Mouse (Mus musculus): ENCODE results near the gene Gm28042. TPM values are rescaled to one million over a fixed set of nuclear protein-coding genes. Genes with fewer than 3 reads are reported as not detected.

Gene Gm28042
- polyA plus RNA-seq, 2 experiments from 2014 or later: 0.93 to 2.2 TPM

DNA sequence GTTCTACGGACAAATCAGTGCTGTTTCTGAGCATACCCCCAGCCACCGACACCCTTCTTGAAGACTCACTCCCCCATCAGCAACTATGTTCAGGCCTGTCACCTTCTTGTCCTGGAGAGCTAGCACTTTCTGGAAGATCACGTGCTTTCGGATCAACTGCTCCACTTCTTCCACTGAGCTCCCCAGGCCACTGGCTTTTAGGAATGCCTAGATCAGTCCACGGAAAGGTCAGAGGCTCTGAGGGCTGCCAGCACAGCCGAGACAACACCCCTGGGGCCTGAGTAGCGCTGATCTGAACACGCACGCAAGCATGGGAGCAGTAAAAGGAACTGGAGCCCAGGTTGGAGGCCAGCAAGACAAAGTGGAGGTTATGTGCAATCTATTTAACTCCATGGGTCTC, 33.4 kb downstream of the Gm28042 start:
- ATAC-seq: no peak

GRCm38 (mm10) chr2:120062248-120062647, 35.0 kb downstream of the Gm28042 start:
- ATAC-seq: no peak

- ATAC-seq: no peak
Measured at GRCm38 (mm10) chr2:120064639-120065038, 37.3 kb downstream of the Gm28042 start.

GRCm38 (mm10) chr2:120065243-120065642, 38.0 kb downstream of the Gm28042 start:
- no peak for ATAC-seq

DNA sequence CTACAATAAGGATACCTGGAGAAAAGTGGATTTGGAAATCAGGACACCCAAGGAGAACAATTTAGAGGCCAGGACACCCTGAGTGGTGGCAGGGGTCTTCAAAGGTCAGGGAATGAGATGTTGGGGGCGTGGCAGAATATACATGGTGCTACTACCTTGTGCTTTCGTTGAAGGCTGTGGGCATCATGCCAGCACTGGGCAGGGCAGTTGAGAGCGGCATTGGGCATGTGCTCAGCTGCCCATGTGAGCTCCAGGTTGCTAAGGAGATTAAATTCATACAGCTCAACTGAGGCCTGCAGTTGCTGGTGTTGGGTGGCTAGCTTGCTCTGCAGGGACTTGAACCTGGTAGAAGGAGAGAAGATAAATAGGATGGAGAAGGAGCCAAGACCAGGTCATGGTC, 38.9 kb downstream of the Gm28042 start:
- ATAC-seq: no peak

DNA sequence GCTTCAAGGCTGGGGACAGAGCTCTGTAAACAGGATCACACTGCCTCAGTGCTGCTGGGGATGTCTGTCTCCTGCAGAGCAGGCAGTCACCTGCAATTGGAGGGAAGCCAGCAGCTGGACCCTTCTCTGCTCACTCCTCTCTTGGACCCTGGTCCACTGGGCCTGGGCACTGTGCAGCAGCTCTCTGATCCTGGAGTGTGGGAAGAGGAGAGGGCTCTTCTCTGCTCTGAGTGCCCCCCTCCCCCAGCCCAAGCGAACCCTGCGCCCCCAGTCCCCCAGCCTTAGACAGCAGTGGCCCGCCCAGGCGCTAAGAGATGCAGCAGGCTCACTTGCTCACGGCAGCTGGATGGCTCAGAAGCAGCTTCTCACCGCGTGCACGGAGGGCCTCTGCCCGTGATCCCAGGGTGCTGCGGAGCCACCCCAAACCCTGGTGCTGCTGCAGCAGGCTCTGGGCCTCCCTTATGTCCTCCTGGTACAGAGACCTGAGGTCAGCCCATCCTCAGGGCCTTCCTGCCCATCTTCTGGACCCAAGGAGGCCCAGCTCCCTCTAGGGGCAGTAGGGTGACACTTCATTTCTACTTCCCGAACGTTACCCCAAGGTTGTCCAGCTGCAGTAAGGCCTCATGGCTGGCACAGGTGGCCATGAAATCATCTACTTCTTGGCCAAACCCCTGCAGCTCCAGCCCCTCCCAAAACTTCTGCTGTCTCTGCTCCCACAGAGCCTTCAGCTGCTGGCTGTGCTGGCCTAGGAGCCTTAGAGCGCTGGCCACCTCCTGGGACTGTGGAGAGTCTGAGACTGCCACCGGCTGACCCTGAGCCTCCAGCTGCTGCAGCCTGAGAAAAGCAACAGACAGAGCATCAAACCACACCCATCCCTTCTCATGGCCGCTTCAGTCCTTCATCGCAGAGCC, 41.5 kb downstream of the Gm28042 start:
- ATAC-seq: no peak

DNA sequence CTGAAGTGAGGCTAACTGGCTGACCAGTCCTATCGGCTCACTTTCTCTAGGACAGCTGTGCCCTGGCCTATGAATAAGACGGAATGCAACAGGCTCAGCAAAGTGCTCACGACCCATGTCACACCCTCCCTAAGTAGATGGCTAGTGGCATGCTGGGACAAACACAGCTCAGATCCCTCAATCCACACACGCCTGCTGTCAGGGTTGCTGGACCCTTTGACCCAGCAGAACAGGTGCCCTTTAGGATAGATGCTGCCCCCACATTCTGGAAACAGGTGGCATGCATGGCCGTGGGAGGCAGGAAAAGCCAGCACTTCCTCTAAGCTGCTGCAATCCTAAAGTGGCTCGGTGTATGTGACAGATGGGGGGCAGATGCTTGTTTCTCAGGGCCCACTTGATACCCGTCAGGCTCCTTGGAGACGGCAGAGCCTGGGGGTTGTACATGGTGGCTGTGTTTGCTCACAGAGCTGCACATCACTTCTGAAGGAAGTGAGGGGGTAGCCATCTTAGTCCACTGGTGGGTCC, 42.2 kb downstream of the Gm28042 start:
- ATAC-seq: no peak

GRCm38 (mm10) chr2:120074096-120074495, 46.8 kb downstream of the Gm28042 start:
- ATAC-seq: no peak

DNA sequence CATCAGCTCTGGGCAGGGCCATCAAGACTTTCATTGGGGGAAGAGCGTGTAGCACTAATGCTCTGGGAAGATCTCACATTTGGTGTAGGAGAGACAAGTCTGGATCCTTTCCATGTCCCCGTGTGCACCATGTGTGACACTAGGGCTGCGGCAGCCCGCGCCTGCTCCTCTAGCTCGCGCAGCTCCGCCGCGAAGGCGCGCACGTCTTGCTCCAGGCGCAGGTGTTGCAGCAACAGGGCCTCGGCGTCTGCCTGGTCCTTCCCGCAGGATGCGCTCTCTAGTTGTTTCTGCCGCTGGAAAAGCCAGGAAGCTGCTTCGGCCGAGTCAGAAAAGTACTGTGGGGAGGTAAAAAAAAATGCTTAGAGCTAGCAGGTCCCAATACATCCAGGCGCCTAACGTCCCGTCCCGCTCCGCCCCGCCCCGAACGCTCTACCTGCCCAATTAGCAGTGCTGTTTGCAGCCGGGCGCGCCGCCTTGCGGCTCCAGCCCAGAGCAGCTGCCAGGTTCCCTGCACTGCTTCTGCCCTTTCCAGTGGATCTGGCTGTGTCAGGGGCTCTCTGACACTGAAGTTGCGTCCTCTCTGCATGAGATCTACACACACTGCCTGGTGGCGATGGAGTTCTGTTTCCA, 48.9 kb downstream of the Gm28042 start:
- no peak for ATAC-seq

- ATAC-seq: no peak
Measured at GRCm38 (mm10) chr2:120082416-120082815, 55.1 kb downstream of the Gm28042 start.

- no peak for ATAC-seq
Measured at GRCm38 (mm10) chr2:120084593-120085361, 57.5 kb downstream of the Gm28042 start.

GRCm38 (mm10) chr2:120086038-120086437, 58.7 kb downstream of the Gm28042 start:
- ATAC-seq: no peak

- ATAC-seq: no peak
Measured at GRCm38 (mm10) chr2:120087391-120087790, 60.1 kb downstream of the Gm28042 start.

- ATAC-seq: no peak
Measured at GRCm38 (mm10) chr2:120087897-120088296, 60.6 kb downstream of the Gm28042 start.

- ATAC-seq: no peak
Measured at GRCm38 (mm10) chr2:120090979-120091378, 63.7 kb downstream of the Gm28042 start.

Other genes starting within 250 kb of the Gm28042 start
- 10 to 100 TPM in 1 of 2 experiments, 1 to 10 TPM in 1; 10.0 to 18.1 TPM for gene Rpap1, start 240.0 kb upstream of the Gm28042 start, polyA plus RNA-seq (2017; shearing (Covaris generic))
- gene Tyro3, start 229.8 kb upstream of the Gm28042 start, polyA plus RNA-seq (2017; shearing (Covaris generic)): 1 to 10 TPM; 1.6 to 3.2 TPM
- gene Mga, start 130.3 kb upstream of the Gm28042 start, polyA plus RNA-seq (2017; shearing (Covaris generic)): 10 to 100 TPM; 30.4 to 32.7 TPM
- gene Mapkbp1, start 54.8 kb upstream of the Gm28042 start, polyA plus RNA-seq (2017; shearing (Covaris generic)): 1 to 10 TPM; 1.2 to 1.5 TPM
- gene Jmjd7, start within 50 bp of the Gm28042 start, polyA plus RNA-seq (2017; shearing (Covaris generic)): 10 to 100 TPM; 19.2 to 24.2 TPM
- gene Pla2g4b, start 5.9 kb downstream of the Gm28042 start, polyA plus RNA-seq (2017; shearing (Covaris generic)): 1 to 10 TPM; 1.7 to 2.3 TPM
- 1 to 10 TPM; 7.2 to 9.1 TPM for gene Ehd4, start 127.1 kb downstream of the Gm28042 start, polyA plus RNA-seq (2017; shearing (Covaris generic))
- under 1 TPM in 1 of 2 experiments, not detected in 1; 0.07 TPM for gene Pla2g4e, start 217.8 kb downstream of the Gm28042 start, polyA plus RNA-seq (2017; shearing (Covaris generic))

Measured in activated CD4-positive, CD25-positive, alpha-beta regulatory T cell, adult 4 months (primary cell).